Mouse (Mus musculus) CH12F3 (cell line): ENCODE measurements around the gene Bud13.
"Not testable (repeated sequence)": the region's sequence is repeated elsewhere in the genome, so short reads cannot be mapped to it uniquely, and the experiment has no call there.

ENCODE experiments used
- in situ Hi-C: fragments of 300-500 bp; cut with MboI; formaldehyde crosslinking; loops from 2 replicates; pipeline ENCODE4 v1.14.3; 2020; ENCODE audit warnings: low sequenced_read_pairs

Bud13 gene

GRCm38 (mm10) chr9:46336294-46336693 is 53.5 kb downstream of the Bud13 start:
- in situ Hi-C loops, result not testable (repeated sequence)

- in situ Hi-C loops, result no loop called here
Measured at GRCm38 (mm10) chr9:46337331-46337730, 54.5 kb downstream of the Bud13 start.

GRCm38 (mm10) chr9:46337852-46338291 is 55.1 kb downstream of the Bud13 start:
- in situ Hi-C loops, result no loop called here

DNA sequence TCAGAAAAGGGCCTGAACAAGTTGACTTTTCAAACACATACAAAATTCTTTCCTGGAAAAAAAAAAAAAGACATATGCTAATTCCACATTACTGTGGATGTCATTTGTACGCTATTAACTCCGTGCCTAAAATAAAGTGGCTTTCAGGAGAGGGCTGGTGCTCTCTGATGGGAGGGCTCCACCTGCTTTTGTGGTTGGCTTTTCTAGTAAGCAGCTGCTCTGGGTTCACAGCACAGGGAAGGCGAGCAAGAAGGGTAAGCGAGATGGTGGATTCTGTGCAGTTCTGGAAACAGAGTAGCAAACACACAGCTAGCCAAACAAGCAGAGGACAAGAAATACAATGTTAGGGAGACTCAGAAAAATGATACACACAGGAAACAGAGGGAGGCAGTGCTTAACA is 55.6 kb downstream of the Bud13 start:
- in situ Hi-C loops, result no loop called here

GRCm38 (mm10) chr9:46339051-46339652 is 56.3 kb downstream of the Bud13 start:
- in situ Hi-C loops, result no loop called here

- in situ Hi-C loops, result no loop called here
Measured at GRCm38 (mm10) chr9:46345887-46346665, 63.3 kb downstream of the Bud13 start.
